Mouse (Mus musculus) CH12.LX (cell line): ENCODE measurements at regions not wholly inside any gene's neighbourhood (a gene's known extent, or its start where the extent isn't known, plus 50 kb on each side); places are given as distances from the start of the nearest gene placed in this dataset.

Source experiments
- DNase-seq: peaks from one replicate; pipeline ENCODE4 v3.0.0-alpha.2; 2013; ENCODE audit errors: extremely low read depth
- H3K27ac ChIP-seq: 2 replicates; pipeline ENCODE4 v1.5.1; 2012; ENCODE audit warnings: low read depth, mild to moderate bottlenecking, control low read depth, moderate library complexity; ENCODE audit not compliant: insufficient read depth
- H3K27me3 ChIP-seq: replicated peaks from 2 replicates; pipeline ENCODE3; 2012; ENCODE audit warnings: inconsistent platforms
- H3K36me3 ChIP-seq, 2 experiments: replicated peaks in 1 of 2; 2 replicates each; pipeline versions ENCODE3 to v1.6.1; 2012; ENCODE audit warnings: inconsistent platforms in 1 of 2, low read length in 1 of 2, mild to moderate bottlenecking in 1 of 2, mixed read lengths in 1 of 2, moderate library complexity in 1 of 2; ENCODE audit not compliant: control insufficient read depth in 1 of 2, insufficient read depth in 1 of 2
- H3K4me1 ChIP-seq, 2 experiments: 2 replicates each; pipeline ENCODE4 v1.6.1; 2012; ENCODE audit warnings: inconsistent platforms in 1 of 2, moderate library complexity in 1 of 2; ENCODE audit not compliant: insufficient read depth in 2 of 2, control insufficient read depth in 1 of 2
- H3K4me2 ChIP-seq: 2 replicates; pipeline ENCODE4 v1.6.1; 2012; ENCODE audit warnings: low read depth, mild to moderate bottlenecking, control low read depth; ENCODE audit not compliant: poor library complexity, insufficient read depth, severe bottlenecking
- H3K4me3 ChIP-seq, 3 experiments: fragments of 150-350 bp in 1 of 3; sonication (generic) in 1 of 3; replicated peaks in 1 of 3; 2 replicates each; pipeline versions ENCODE3 to v1.5.1; 2011 to 2012; ENCODE audit warnings: low read depth in 2 of 3, low read length in 2 of 3, mild to moderate bottlenecking in 2 of 3, moderate library complexity in 2 of 3, control low read depth in 1 of 3, improper control_type of control experiment in 1 of 3, inconsistent platforms in 1 of 3, mixed read lengths in 1 of 3; ENCODE audit not compliant: poor library complexity in 1 of 3
- H3K79me2 ChIP-seq: replicated peaks from 2 replicates; pipeline ENCODE4 v1.6.1; 2012; ENCODE audit warnings: mild to moderate bottlenecking, moderate library complexity; ENCODE audit not compliant: control insufficient read depth, poor library complexity, insufficient read depth, severe bottlenecking; ENCODE audit errors: extremely low read depth
- H3K9ac ChIP-seq: 2 replicates; pipeline ENCODE4 v1.6.1; 2012; ENCODE audit warnings: low read depth, mild to moderate bottlenecking, control low read depth, moderate library complexity; ENCODE audit not compliant: insufficient read depth
- H3K9me3 ChIP-seq: replicated peaks from 2 replicates; pipeline ENCODE3; 2012; ENCODE audit warnings: low read length, inconsistent platforms, mixed read lengths
- BHLHE40 ChIP-seq: IDR thresholded peaks from 2 replicates; pipeline ENCODE4 v1.6.1; 2011; ENCODE audit warnings: mild to moderate bottlenecking, low read depth, low read length, improper control_type of control experiment
- CHD1 ChIP-seq: IDR thresholded peaks from 2 replicates; pipeline ENCODE4 v1.6.1; 2012; ENCODE audit warnings: low read depth, low read length, improper control_type of control experiment, inconsistent platforms
- CTCF ChIP-seq, 2 experiments: IDR thresholded peaks in 1 of 2; conservative IDR thresholded peaks in 1 of 2; 2 replicates each; pipeline ENCODE4 v1.5.1; 2011 to 2012; ENCODE audit warnings: low read depth in 2 of 2, low read length in 2 of 2, improper control_type of control experiment in 1 of 2, inconsistent platforms in 1 of 2, mild to moderate bottlenecking in 1 of 2, moderate library complexity in 1 of 2
- E2F4 ChIP-seq: IDR thresholded peaks from 2 replicates; pipeline ENCODE4 v1.6.1; 2011; ENCODE audit warnings: low read depth, low read length, improper control_type of control experiment; ENCODE audit not compliant: insufficient replicate concordance
- ELF1 ChIP-seq: IDR thresholded peaks from 2 replicates; pipeline ENCODE4 v1.6.1; 2014; ENCODE audit warnings: low read depth, mild to moderate bottlenecking, inconsistent platforms, low read length, improper control_type of control experiment
- EP300 ChIP-seq: IDR thresholded peaks from 2 replicates; pipeline ENCODE4 v1.6.1; 2011; ENCODE audit warnings: low read length, improper control_type of control experiment
- ETS1 ChIP-seq: conservative IDR thresholded peaks from 2 replicates; pipeline ENCODE4 v1.6.1; 2012; ENCODE audit warnings: low read depth, mild to moderate bottlenecking, inconsistent platforms, low read length, improper control_type of control experiment, moderate library complexity
- GABPA ChIP-seq: IDR thresholded peaks from 2 replicates; pipeline ENCODE4 v1.6.1; 2012; ENCODE audit warnings: low read depth, low read length, improper control_type of control experiment, inconsistent platforms; ENCODE audit not compliant: insufficient replicate concordance
- IRF4 ChIP-seq: IDR thresholded peaks from 2 replicates; pipeline ENCODE4 v1.6.1; 2014; ENCODE audit warnings: low read depth, mild to moderate bottlenecking, inconsistent platforms, low read length, improper control_type of control experiment
- JUN ChIP-seq: IDR thresholded peaks from 2 replicates; pipeline ENCODE4 v1.6.1; 2011; ENCODE audit warnings: low read depth, mild to moderate bottlenecking, low read length, improper control_type of control experiment, moderate library complexity; ENCODE audit not compliant: insufficient read depth
- JUND ChIP-seq: conservative IDR thresholded peaks from 2 replicates; pipeline ENCODE4 v1.6.1; 2011; ENCODE audit warnings: low read depth, low read length, improper control_type of control experiment
- KAT2A ChIP-seq: IDR thresholded peaks from 2 replicates; pipeline ENCODE4 v1.6.1; 2012; ENCODE audit warnings: low read length, improper control_type of control experiment, inconsistent platforms; ENCODE audit not compliant: insufficient replicate concordance
- MAZ ChIP-seq: IDR thresholded peaks from 2 replicates; pipeline ENCODE4 v1.6.1; 2012; ENCODE audit warnings: low read depth, mild to moderate bottlenecking, inconsistent platforms, low read length, improper control_type of control experiment, moderate library complexity
- MEF2A ChIP-seq: IDR thresholded peaks from 2 replicates; pipeline ENCODE4 v1.6.1; 2014; ENCODE audit warnings: low read depth, mild to moderate bottlenecking, inconsistent platforms, low read length, improper control_type of control experiment, borderline replicate concordance
- MXI1 ChIP-seq: IDR thresholded peaks from 2 replicates; pipeline ENCODE4 v1.6.1; 2011; ENCODE audit warnings: mild to moderate bottlenecking, low read depth, low read length, improper control_type of control experiment
- MYC ChIP-seq: IDR thresholded peaks from 2 replicates; pipeline ENCODE4 v1.6.1; 2011; ENCODE audit warnings: low read depth, mild to moderate bottlenecking, improper control_type of control experiment, low read length
- NELFE ChIP-seq: IDR thresholded peaks from 2 replicates; pipeline ENCODE4 v1.6.1; 2011; ENCODE audit warnings: low read depth, low read length, improper control_type of control experiment
- PAX5 ChIP-seq: IDR thresholded peaks from 2 replicates; pipeline ENCODE4 v1.6.1; 2012; ENCODE audit warnings: low read length, inconsistent platforms, mixed read lengths
- POLR2AphosphoS2 ChIP-seq: IDR thresholded peaks from 2 replicates; pipeline ENCODE4 v1.6.1; 2011; ENCODE audit warnings: low read depth, low read length, improper control_type of control experiment
- RAD21 ChIP-seq: IDR thresholded peaks from 2 replicates; pipeline ENCODE4 v1.6.1; 2011; ENCODE audit warnings: low read depth, mild to moderate bottlenecking, low read length, improper control_type of control experiment, moderate library complexity
- SMC3 ChIP-seq: IDR thresholded peaks from 2 replicates; pipeline ENCODE4 v1.6.1; 2011; ENCODE audit warnings: low read depth, low read length, improper control_type of control experiment
- TCF12 ChIP-seq: IDR thresholded peaks from 2 replicates; pipeline ENCODE4 v1.6.1; 2014; ENCODE audit warnings: low read depth, mild to moderate bottlenecking, inconsistent platforms, low read length, improper control_type of control experiment
- UBTF ChIP-seq: IDR thresholded peaks from 2 replicates; pipeline ENCODE4 v1.6.1; 2012; ENCODE audit warnings: low read depth, mild to moderate bottlenecking, inconsistent platforms, low read length, improper control_type of control experiment, moderate library complexity
- USF1 ChIP-seq: IDR thresholded peaks from 2 replicates; pipeline ENCODE4 v1.6.1; 2014; ENCODE audit warnings: low read depth, mild to moderate bottlenecking, inconsistent platforms, low read length, improper control_type of control experiment
- USF2 ChIP-seq: conservative IDR thresholded peaks from 2 replicates; pipeline ENCODE4 v1.6.1; 2011; ENCODE audit warnings: low read depth, low read length, improper control_type of control experiment
- ZC3H11A ChIP-seq: IDR thresholded peaks from 2 replicates; pipeline ENCODE4 v1.6.1; 2012; ENCODE audit warnings: low read depth, mild to moderate bottlenecking, inconsistent platforms, low read length, improper control_type of control experiment
- ZMIZ1 ChIP-seq: IDR thresholded peaks from 2 replicates; pipeline ENCODE4 v1.6.1; 2012; ENCODE audit warnings: low read depth, mild to moderate bottlenecking, inconsistent platforms, low read length, improper control_type of control experiment
- ZNF384 ChIP-seq: IDR thresholded peaks from 2 replicates; pipeline ENCODE4 v1.6.1; 2012; ENCODE audit warnings: low read depth, low read length, improper control_type of control experiment, inconsistent platforms
- dilution Hi-C: fragments of 300-500 bp; cut with MboI; formaldehyde crosslinking; loops from 2 replicates; pipeline ENCODE4 v1.14.3; 2020; ENCODE audit warnings: low sequenced_read_pairs; ENCODE audit not compliant: extremely low pct_unique_long_range_greater_than_20kb, extremely low pct_ligation_motif_present
- in situ Hi-C: fragments of 300-500 bp; cut with MboI; formaldehyde crosslinking; loops from 3 replicates; pipeline ENCODE4 v1.14.3; 2019; ENCODE audit warnings: low sequenced_read_pairs, low pct_ligation_motif_present, low pct_unique_long_range_greater_than_20kb, mixed read lengths

DNA sequence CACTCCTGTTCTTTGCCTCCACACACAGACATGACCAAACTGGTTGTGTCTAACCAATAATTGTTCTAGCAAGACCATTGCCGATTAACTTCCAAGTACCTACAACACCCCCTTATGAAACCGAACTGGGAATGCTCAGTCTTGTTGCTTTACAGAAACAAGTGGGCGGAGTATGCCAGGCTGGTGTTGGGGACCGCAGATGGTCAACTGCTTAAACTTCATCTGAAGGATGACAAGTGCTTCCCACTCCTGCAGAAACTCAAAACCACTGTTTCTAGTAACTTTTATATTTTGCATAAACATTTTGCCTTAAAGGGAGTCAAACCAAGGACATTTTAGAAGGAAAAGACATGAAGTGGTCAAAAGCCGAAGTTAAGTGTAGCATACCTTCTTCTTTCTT is 94.0 kb upstream of the Rbm19 start:
- Histone ChIP-seq H3K4me2 (no peak overlapping the region), H3K4me3 (no peak overlapping the region), H3K27me3 (no peaks in the 10 kb centered on the region), H3K36me3 (no peaks in the 10 kb centered on the region), H3K9ac (no peak overlapping the region), H3K27ac (no peak overlapping the region), H3K9me3 (peaks cover 76% of the 10 kb centered on the region), H3K4me1 (no peaks in the 10 kb centered on the region), H3K79me2 (no peaks in the 10 kb centered on the region)
- TF ChIP-seq ETS1 (no peak), JUND (no peak), ZNF384 (no peak), SMC3 (no peak), USF2 (no peak), PAX5 (no peak), MAZ (no peak), NELFE (no peak), CHD1 (no peak), IRF4 (no peak), JUN (no peak), ZMIZ1 (no peak), GABPA (no peak), MXI1 (no peak), MEF2A (no peak), UBTF (no peak), RAD21 (no peak), BHLHE40 (no peak), CTCF (conservative IDR thresholded peaks at IDR 0.05 in 1 of 2, IDR thresholded peaks at IDR 0.05 in 1 of 2; ENCODE audit: low read depth in 2 of 2, low read length in 2 of 2) (no peak), ELF1 (no peak)
- no peak for DNase-seq
- dilution Hi-C loops = no loop called here
- in situ Hi-C loops = no loop called here

GRCm38 (mm10) chr5:120024071-120024470 is 92.2 kb upstream of the Rbm19 start:
- H3K9me3 ChIP-seq = peaks cover 74% of the 10 kb centered on the region
- no peak overlapping the region for H3K27ac ChIP-seq
- H3K4me3 ChIP-seq = no peak overlapping the region
- H3K9ac ChIP-seq = no peak overlapping the region
- dilution Hi-C loops = no loop called here
- no peaks in the 10 kb centered on the region for H3K4me1 ChIP-seq
- H3K27me3 ChIP-seq = no peaks in the 10 kb centered on the region
- TF ChIP-seq MYC (no peak), ZNF384 (no peak), ETS1 (no peak), MEF2A (no peak), POLR2AphosphoS2 (no peak), CHD1 (no peak), SMC3 (no peak), PAX5 (no peak), EP300 (no peak), BHLHE40 (no peak), ELF1 (no peak), USF2 (no peak), E2F4 (no peak), RAD21 (no peak), KAT2A (no peak), TCF12 (no peak), USF1 (no peak), ZC3H11A (no peak)
- TF ChIP-seq, all 38 proteins: peak for 0
- in situ Hi-C loops = no loop called here
- H3K79me2 ChIP-seq = no peaks in the 10 kb centered on the region
- H3K36me3 ChIP-seq = no peaks in the 10 kb centered on the region
- H3K4me2 ChIP-seq = no peak overlapping the region
- DNase-seq = no peak
